Mouse (Mus musculus) heart, embryonic 13.5 days (tissue): Measurements from ENCODE around the gene Pitx1. TPM values are rescaled to one million over a fixed set of nuclear protein-coding genes. Genes with fewer than 3 reads are reported as not detected.

Experiments
- ATAC-seq: fragments of 200-750 bp; cut with Nextera tagmentation; 2 replicates; pipeline ENCODE4 v1.8.0; 2017; ENCODE audit warnings: moderate TSS enrichment; ENCODE audit not compliant: insufficient number of reproducible peaks, low FRiP score, low TSS enrichment; ENCODE audit errors: extremely low read depth
- H3K27ac ChIP-seq: fragments of 300-500 bp; sonication (generic); replicated peaks from 2 replicates; pipeline ENCODE4 v1.5.1; 2015; ENCODE audit warnings: moderate library complexity, mild to moderate bottlenecking, inconsistent platforms
- H3K27me3 ChIP-seq: fragments of 300-500 bp; sonication (generic); replicated peaks from 2 replicates; pipeline ENCODE4 v1.6.1; 2015; ENCODE audit warnings: mild to moderate bottlenecking, inconsistent platforms
- H3K36me3 ChIP-seq: fragments of 300-500 bp; sonication (generic); 2 replicates; pipeline ENCODE4 v1.6.1; 2015; ENCODE audit warnings: mild to moderate bottlenecking, inconsistent platforms
- H3K4me1 ChIP-seq: fragments of 300-500 bp; sonication (generic); 2 replicates; pipeline ENCODE4 v1.6.1; 2015; ENCODE audit warnings: inconsistent platforms
- H3K4me2 ChIP-seq: fragments of 300-500 bp; sonication (generic); 2 replicates; pipeline ENCODE4 v1.6.1; 2015; ENCODE audit warnings: inconsistent platforms, mild to moderate bottlenecking, moderate library complexity
- H3K4me3 ChIP-seq: fragments of 300-500 bp; sonication (generic); 2 replicates; pipeline ENCODE4 v1.5.1; 2015; ENCODE audit warnings: moderate library complexity, mild to moderate bottlenecking, inconsistent platforms
- H3K9ac ChIP-seq: fragments of 300-500 bp; sonication (generic); 2 replicates; pipeline ENCODE4 v1.6.1; 2015; ENCODE audit warnings: inconsistent platforms, mild to moderate bottlenecking, moderate library complexity
- H3K9me3 ChIP-seq: fragments of 300-500 bp; sonication (generic); 2 replicates; pipeline ENCODE4 v1.6.1; 2016; ENCODE audit warnings: inconsistent platforms
- WGBS: fragments of 180-500 bp; shearing (Covaris S2); methylation state at CpG from one replicate; pipeline ENCODE4 v1.1.7; 2015; ENCODE audit warnings: mixed read lengths; 5-methylcytosine and 5-hydroxymethylcytosine counted together
- polyA plus RNA-seq: library from polyadenylated mRNA; unstranded; fragments of >200 nt; fragmentation: Nextera tagmentation; extraction: Ambion mirVana; gene quantifications from 2 replicates; pipeline ENCODE4 v1.2.1, GENCODE M21; 2015

The Pitx1 gene
- 0.17 and 1.5 TPM in 2 replicates for polyA plus RNA-seq

DNA sequence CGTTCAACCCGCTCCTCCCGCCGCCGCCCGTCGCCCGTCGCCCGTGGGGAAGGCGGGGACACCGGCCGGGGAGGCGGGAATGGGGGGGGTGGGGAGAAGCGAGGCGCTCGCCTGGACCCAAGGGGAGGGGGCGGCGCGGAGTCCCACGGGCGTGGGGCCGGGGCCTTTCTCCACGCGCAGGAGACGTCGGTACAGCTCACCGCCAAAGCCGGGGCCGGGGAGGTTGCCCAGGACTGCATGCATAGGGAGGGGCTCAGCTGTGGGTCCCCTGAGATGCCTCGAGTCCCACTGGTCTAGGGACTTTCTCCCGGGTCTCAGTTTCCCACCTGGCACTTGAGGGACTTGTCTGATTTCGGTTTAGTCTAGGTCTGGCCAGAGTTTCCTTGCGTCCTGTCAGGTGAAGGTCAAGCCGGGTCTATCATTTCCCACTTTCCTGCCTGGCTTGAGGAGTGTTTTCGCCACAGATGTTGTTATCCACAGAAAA lies at the start of gene Pitx1:
Gene Pitx1 (minus strand): TSS at position 51 of the 484 bp plus-strand sequence.
- Histone ChIP-seq H3K27ac (no peak within 1 kb of the TSS), H3K4me3 (peak within 1 kb of the TSS; percentile 29), H3K9me3 (no peaks in the 10 kb centered on the region), H3K4me2 (peak within 1 kb of the TSS; percentile 29), H3K27me3 (peaks cover 100% of the 10 kb centered on the region), H3K4me1 (peaks cover 13% of the 10 kb centered on the region), H3K36me3 (no peaks in the 10 kb centered on the region), H3K9ac (peak within 1 kb of the TSS; percentile 44; the same call in 1 of the 2 replicates)
- 2% methylated on average over 36 of the region's 36 CpGs for WGBS
- ATAC-seq = no peak

DNA sequence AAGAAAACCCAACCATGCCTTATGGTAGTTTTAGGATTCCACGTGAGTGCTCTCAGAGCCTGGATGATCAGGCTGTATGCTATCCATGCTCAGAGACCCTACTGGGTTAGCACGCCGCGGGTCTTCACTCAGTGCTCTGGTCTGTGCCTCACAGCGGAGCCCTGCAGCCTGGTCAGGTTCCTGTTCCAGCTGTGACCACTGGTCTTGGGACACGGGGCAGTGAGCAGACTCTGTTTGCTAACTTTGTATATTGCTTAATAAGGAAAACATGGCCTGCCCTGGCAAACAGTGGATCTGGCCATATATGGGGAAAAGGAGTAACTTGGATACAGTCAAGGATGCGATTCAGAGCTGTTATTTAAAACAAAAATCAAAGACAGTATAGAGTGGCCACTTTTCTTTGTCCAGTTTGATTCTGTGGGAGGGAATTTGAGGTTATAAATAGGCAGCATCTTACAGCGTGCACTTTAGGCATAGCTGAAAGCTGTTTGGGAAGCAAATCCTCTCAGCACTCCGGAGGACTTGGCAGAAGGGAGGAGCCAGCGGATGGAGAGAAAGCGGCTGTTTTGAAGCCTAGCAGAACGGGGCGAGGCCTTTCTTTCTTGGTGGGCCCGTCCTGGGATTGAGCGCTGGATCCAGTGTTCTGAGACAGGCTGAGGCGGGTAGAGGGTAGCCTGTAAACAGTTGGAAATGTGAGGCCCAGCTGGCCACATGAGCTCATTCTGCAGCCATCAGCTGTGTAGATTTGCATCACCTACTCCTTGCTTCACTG lies 45.6 kb upstream of the Pitx1 start:
- 38% methylated on average over 16 of the region's 16 CpGs for WGBS

DNA sequence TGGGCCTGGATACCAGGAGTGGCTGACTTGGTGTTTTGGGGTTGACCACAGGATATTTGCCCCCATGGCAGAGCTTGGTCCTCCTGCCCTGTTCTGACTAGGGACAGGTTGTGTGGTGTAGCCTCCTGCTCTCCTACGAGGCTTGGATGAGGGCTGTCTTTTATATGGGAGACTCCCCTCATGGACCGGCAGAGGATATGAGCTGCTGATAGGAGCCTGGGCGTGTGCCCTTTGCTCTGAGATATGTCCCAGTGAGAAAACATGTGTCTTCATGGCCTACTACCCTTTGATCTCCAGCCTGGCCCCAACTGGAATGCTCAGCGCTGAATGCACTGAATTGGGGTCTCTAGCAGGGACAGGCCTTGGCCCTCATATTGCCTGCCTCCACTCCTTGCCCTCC lies 42.4 kb upstream of the Pitx1 start:
- Histone ChIP-seq H3K36me3 (no peaks in the 10 kb centered on the region), H3K4me1 (peaks cover 22% of the 10 kb centered on the region), H3K27me3 (no peaks in the 10 kb centered on the region), H3K27ac (no peak overlapping the region), H3K9ac (no peak overlapping the region), H3K4me3 (no peak overlapping the region), H3K9me3 (no peaks in the 10 kb centered on the region), H3K4me2 (no peak overlapping the region)
- WGBS = 66% methylated on average over 4 of the region's 4 CpGs
- no peak for ATAC-seq

More for the DNA sequence above, 45.6 kb upstream of the Pitx1 start:
- no peak; the same call in 1 of the 2 replicates for ATAC-seq
- Histone ChIP-seq H3K9me3 (no peaks in the 10 kb centered on the region), H3K4me1 (peaks cover 22% of the 10 kb centered on the region), H3K36me3 (no peaks in the 10 kb centered on the region), H3K4me3 (no peak overlapping the region), H3K9ac (no peak overlapping the region), H3K27ac (0 out of 2 replicates have a peak overlapping the region, but pooled peaks have one; percentile 30), H3K4me2 (no peak overlapping the region), H3K27me3 (no peaks in the 10 kb centered on the region)

DNA sequence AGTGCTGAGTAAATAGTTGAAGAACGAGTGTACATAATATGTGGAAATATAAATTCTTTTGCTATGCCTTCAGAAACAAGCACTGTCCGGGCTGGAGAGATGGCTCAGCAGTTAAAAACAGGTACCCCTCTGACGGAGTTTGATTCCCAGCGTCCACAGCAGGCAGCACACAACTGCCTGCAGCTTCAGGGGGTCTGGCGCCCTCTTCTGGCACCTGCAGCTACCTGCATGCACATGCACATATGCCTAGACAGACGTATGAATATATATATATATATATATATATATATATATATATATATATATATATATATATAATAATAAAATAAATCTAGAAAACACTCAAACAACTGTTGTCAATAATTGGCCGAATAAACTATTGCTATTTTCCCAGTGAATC lies 35.4 kb upstream of the Pitx1 start:
- H3K27ac ChIP-seq = no peak overlapping the region
- WGBS = 73% methylated on average over 7 of the region's 7 CpGs
- ATAC-seq = no peak
- no peak overlapping the region for H3K4me3 ChIP-seq
- 0 out of 2 replicates have a peak, but pooled peaks cover 3% of the 10 kb centered on the region for H3K9me3 ChIP-seq
- H3K9ac ChIP-seq = no peak overlapping the region
- H3K4me2 ChIP-seq = no peak overlapping the region
- H3K4me1 ChIP-seq = peaks cover 14% of the 10 kb centered on the region
- H3K36me3 ChIP-seq = no peaks in the 10 kb centered on the region
- H3K27me3 ChIP-seq = no peaks in the 10 kb centered on the region

DNA sequence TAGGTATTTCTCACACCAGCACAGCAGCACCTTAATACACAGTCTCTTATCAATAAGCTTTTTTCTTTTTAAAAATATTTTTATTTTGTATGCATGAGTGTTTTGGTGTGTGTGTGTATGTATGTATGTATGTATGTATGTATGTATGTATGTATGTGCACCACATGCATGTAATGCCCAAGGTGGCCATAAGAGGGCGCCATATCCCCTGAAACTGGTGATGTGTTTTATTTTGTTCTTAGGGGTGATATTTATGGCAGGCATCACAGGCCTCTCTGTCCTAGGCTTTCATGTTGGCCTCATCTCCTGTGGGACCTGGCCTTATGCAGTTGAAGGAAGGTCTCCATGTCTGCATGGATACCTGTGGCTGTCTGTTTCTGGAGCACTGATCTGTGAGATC lies 34.0 kb upstream of the Pitx1 start:
- H3K4me1 ChIP-seq = peaks cover 14% of the 10 kb centered on the region
- ATAC-seq = no peak
- WGBS = 75% methylated on average over 1 of the region's 1 CpGs

DNA sequence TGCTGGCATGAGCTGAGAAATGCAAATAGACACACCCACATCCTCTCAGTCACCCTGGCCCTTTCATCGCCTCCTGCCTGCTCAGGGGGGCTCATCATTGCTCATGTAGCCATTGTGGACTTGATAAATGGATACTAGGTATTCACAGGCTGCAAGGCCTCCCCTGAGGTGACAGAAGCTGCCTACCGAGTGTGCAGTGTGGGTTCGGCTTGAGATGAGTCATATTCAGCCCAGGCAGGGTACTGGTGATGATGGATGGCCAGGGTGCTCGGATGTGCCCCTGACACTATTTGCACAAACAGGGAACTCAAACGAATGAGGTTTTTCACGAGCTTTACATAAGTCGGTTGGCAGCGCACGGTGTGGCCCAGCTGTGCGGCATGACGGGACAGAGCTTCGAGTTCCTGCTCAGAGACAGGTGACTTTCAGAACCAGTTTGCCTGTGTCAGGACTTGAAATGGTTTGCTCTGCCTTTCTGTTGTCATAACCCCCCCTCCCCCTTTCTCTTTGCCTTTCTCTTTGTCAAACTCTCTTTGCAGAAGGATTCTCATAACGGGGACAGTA lies 31.6 kb upstream of the Pitx1 start:
- H3K4me2 ChIP-seq = no peak overlapping the region
- H3K36me3 ChIP-seq = no peaks in the 10 kb centered on the region
- ATAC-seq = no peak
- no peak overlapping the region for H3K4me3 ChIP-seq
- H3K27ac ChIP-seq = no peak overlapping the region
- WGBS = 53% methylated on average over 13 of the region's 13 CpGs
- peaks cover 6% of the 10 kb centered on the region; the same call in 1 of the 2 replicates for H3K27me3 ChIP-seq
- H3K9ac ChIP-seq = no peak overlapping the region
- H3K4me1 ChIP-seq = peaks cover 14% of the 10 kb centered on the region
- H3K9me3 ChIP-seq = 0 out of 2 replicates have a peak, but pooled peaks cover 3% of the 10 kb centered on the region

More for the DNA sequence above, 34.0 kb upstream of the Pitx1 start:
- 0 out of 2 replicates have a peak, but pooled peaks cover 3% of the 10 kb centered on the region for H3K9me3 ChIP-seq
- no peak overlapping the region for H3K4me2 ChIP-seq
- H3K36me3 ChIP-seq = no peaks in the 10 kb centered on the region
- no peak overlapping the region for H3K27ac ChIP-seq
- H3K9ac ChIP-seq = no peak overlapping the region
- H3K4me3 ChIP-seq = no peak overlapping the region
- H3K27me3 ChIP-seq = no peaks in the 10 kb centered on the region

DNA sequence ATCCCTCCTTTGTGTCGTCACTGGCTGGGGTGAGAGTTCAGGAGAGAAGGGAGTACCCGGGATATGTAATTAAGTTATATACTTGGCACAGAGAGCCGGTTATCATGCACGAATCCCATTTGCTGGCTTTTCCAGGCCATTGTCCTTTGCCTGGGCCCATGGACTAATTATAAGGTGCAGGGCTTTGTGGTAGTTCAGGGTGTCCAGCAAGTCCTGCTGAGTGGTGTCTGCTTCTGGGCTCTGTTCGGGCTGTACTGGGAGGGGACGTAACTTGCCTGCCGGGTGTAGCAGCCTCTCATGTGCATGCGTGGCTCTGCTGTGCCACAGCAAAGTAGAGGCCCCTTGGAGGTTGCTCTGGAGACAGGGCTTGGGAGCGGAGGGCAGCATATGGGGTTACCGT lies 24.5 kb upstream of the Pitx1 start:
- Histone ChIP-seq H3K27me3 (peaks cover 49% of the 10 kb centered on the region), H3K4me1 (no peaks in the 10 kb centered on the region), H3K36me3 (no peaks in the 10 kb centered on the region), H3K4me2 (no peak overlapping the region), H3K9ac (no peak overlapping the region), H3K9me3 (no peaks in the 10 kb centered on the region), H3K4me3 (no peak overlapping the region), H3K27ac (no peak overlapping the region)
- no peak for ATAC-seq
- 70% methylated on average over 10 of the region's 10 CpGs for WGBS

DNA sequence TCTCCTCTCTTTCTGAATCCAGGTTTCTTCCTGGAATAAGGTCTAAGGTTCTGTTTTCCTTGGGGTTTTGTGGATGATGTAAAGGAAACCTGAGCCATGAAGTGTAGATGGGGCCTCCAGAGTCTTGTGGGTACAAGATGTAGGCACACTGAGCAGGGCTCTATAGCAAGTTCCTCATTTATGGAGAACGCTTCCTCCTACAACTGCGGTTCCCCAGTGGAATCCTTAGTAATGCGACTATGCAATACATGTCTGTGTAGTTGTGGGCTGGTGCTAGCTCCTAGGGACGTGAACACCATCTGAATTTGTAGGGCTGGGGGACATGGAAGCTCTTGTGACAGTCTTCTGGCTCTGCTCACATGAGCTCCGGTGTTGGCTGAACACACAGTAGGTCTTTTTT lies 22.5 kb upstream of the Pitx1 start:
- H3K9me3 ChIP-seq = no peaks in the 10 kb centered on the region
- 69% methylated on average over 5 of the region's 5 CpGs for WGBS
- H3K4me1 ChIP-seq = no peaks in the 10 kb centered on the region
- no peak overlapping the region for H3K4me2 ChIP-seq
- H3K9ac ChIP-seq = no peak overlapping the region
- peaks cover 48% of the 10 kb centered on the region for H3K27me3 ChIP-seq
- H3K27ac ChIP-seq = no peak overlapping the region
- no peaks in the 10 kb centered on the region for H3K36me3 ChIP-seq
- no peak for ATAC-seq
- no peak overlapping the region for H3K4me3 ChIP-seq

DNA sequence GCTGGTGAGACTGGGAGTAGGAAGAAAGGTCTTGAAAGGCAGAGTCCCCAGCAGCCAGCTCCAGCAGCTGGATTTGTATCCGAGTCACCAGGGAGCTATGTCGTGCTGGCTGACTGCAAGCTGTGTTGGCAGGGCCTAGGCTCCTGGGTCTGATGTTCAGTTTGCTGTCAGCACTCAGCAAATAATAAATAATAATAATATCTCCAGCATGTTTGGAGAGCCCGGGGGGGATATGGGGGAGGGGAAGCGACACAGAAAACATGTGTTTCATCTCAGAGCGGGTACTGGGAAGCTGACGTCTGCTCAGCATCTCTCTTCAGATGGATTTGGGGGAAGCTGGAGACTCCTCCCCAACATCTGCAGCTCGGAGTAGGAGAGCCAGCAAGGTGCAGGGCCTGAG lies 19.8 kb upstream of the Pitx1 start:
- Histone ChIP-seq H3K4me2 (no peak overlapping the region), H3K9me3 (no peaks in the 10 kb centered on the region), H3K27ac (no peak overlapping the region), H3K27me3 (peaks cover 49% of the 10 kb centered on the region), H3K4me3 (no peak overlapping the region), H3K4me1 (no peaks in the 10 kb centered on the region), H3K9ac (no peak overlapping the region), H3K36me3 (no peaks in the 10 kb centered on the region)
- WGBS = 54% methylated on average over 7 of the region's 7 CpGs
- no peak for ATAC-seq

DNA sequence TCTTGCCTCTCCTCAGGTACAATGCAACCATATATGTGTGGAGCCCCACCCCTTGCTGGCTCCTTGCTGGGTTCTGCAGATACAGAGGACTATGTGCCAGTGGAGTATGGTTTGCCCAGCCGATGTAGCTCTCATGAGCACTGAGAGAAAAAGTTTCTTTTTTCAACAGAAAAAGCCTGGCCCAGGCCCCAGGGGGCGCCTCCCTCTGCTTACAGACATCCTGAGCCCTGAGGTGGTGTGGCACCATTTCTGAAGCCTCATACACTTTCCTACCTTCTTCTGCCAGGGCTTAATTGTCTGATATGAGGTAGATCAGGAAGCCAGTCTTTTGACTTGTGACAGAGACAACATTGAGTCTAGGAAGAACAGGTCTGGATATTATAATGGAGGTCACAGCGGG lies 16.2 kb upstream of the Pitx1 start:
- Histone ChIP-seq H3K4me2 (no peak overlapping the region), H3K9ac (no peak overlapping the region), H3K4me1 (peaks cover 10% of the 10 kb centered on the region), H3K36me3 (no peaks in the 10 kb centered on the region), H3K27me3 (peaks cover 41% of the 10 kb centered on the region), H3K4me3 (no peak overlapping the region), H3K9me3 (no peaks in the 10 kb centered on the region), H3K27ac (no peak overlapping the region)
- ATAC-seq = no peak
- 72% methylated on average over 3 of the region's 3 CpGs for WGBS

DNA sequence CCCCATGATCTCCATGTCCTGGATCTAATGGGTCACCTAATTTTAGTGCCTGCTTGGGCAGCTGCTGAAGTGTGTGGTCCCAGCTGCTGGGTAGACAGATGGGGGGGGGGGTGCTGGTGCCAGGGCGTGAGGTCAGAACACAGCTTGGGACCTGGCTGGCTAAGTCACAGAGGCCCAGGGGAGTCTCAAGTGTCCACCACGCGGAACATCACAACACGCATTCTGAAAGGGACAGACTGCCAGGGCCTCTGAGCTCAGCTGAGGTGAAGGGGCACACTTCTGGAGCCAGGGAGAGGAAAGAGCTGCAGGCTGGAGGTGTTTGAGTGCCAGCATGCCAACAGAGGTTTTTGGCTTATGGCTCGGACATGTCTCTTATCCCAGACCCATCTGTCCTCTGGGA lies 14.7 kb upstream of the Pitx1 start:
- H3K4me2 ChIP-seq = no peak overlapping the region
- no peaks in the 10 kb centered on the region for H3K9me3 ChIP-seq
- H3K27me3 ChIP-seq = peaks cover 45% of the 10 kb centered on the region
- H3K27ac ChIP-seq = no peak overlapping the region
- H3K9ac ChIP-seq = no peak overlapping the region
- H3K4me3 ChIP-seq = no peak overlapping the region
- no peaks in the 10 kb centered on the region for H3K36me3 ChIP-seq
- whole genome bisulfite sequencing = 67% methylated on average over 5 of the region's 5 CpGs
- H3K4me1 ChIP-seq = peaks cover 17% of the 10 kb centered on the region
- ATAC-seq = no peak
